In the genomic region with DNA sequence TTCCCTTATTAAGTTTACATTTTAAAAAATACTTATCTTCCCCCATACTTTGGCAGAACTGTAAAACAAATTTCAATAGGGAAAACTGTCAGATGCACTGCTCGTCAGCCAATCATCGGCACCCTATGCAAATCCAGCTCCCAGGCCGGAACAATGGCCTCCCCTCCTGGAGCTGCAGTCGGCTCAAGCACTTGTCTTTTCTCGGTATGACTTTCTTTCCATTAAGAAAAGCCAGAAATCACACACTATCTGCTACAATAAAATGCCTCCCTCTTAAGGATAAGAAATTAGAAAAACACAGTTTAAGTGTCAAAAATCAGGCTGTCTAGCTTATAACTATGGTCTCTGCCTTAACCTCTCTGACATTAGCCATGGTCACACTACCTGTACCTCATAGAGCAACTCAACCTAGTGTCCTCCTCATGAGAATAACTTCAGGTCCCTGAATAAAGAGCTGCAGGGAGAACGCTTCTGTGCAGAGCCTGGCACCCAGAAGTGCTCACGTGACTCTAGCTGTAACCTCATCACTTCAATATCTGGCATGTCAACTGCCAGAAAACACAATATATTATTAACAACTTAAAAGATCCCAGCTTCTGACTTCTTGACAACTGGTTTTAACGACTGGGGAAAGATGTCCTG, we compare ENCODE assay signal across 1 mouse cellular context.
TF ChIP-seq lines count a peak whose summit lies in the region.

No protein-coding gene starts in this region.

TF ChIP-seq in CH12.LX, 34 proteins besides CTCF, POLR2A, EP300 and RAD21 (continued from another document):
- TF ChIP-seq JUN (IDR thresholded peaks at IDR 0.05; ENCODE audit: insufficient read depth, low read depth, low read length) (peak; percentile 75), KAT2A (IDR thresholded peaks at IDR 0.05; ENCODE audit: insufficient replicate concordance, low read length) (no peak), UBTF (IDR thresholded peaks at IDR 0.05; ENCODE audit: low read depth, low read length) (no peak), MAX (IDR thresholded peaks at IDR 0.05; ENCODE audit: low read length) (no peak; the same call in 1 of the 2 replicates), RCOR1 (conservative IDR thresholded peaks at IDR 0.05; ENCODE audit: low read depth, low read length) (0 out of 2 replicates have a peak, but pooled peaks have one; percentile 50), BHLHE40 (IDR thresholded peaks at IDR 0.05; ENCODE audit: low read depth, low read length) (peak; percentile 83), MEF2A (IDR thresholded peaks at IDR 0.05; ENCODE audit: borderline replicate concordance, low read depth, low read length) (no peak), HCFC1 (IDR thresholded peaks at IDR 0.05; ENCODE audit: low read depth, low read length) (no peak), GABPA (IDR thresholded peaks at IDR 0.05; ENCODE audit: insufficient replicate concordance, low read depth, low read length) (no peak), CHD2 (IDR thresholded peaks at IDR 0.05; ENCODE audit: low read length) (no peak), NRF1 (IDR thresholded peaks at IDR 0.05; ENCODE audit: low read depth, low read length) (no peak), MYC (IDR thresholded peaks at IDR 0.05; ENCODE audit: low read depth, low read length) (no peak), TBP (conservative IDR thresholded peaks at IDR 0.05; ENCODE audit: low read depth, low read length) (no peak), NELFE (IDR thresholded peaks at IDR 0.05; ENCODE audit: low read depth, low read length) (no peak), ETS1 (conservative IDR thresholded peaks at IDR 0.05; ENCODE audit: low read depth, low read length) (0 out of 2 replicates have a peak, but pooled peaks have one; percentile 21), JUND (conservative IDR thresholded peaks at IDR 0.05; ENCODE audit: low read depth, low read length) (peak; percentile 89), SIN3A (IDR thresholded peaks at IDR 0.05; ENCODE audit: low read length) (peak; percentile 54; the same call in 1 of the 2 replicates), ZC3H11A (IDR thresholded peaks at IDR 0.05; ENCODE audit: low read depth, low read length) (no peak)
TF ChIP-seq in CH12.LX: peak in this region for 10.
